Mouse (Mus musculus) adrenal gland, adult 18-20 months (tissue): ENCODE results near the gene Fam47e. TPM values are rescaled to one million over a fixed set of nuclear protein-coding genes. Genes with fewer than 3 reads are reported as not detected.
"Not testable (repeated sequence)": the region's sequence is repeated elsewhere in the genome, so short reads cannot be mapped to it uniquely, and the experiment has no call there.

Experiments used
- DNase-seq, 2 experiments: peaks; one replicate each; pipeline ENCODE4 v3.0.0; 2021 to 2022; ENCODE audit warnings: low spot score in 2 of 2
- long read RNA-seq, 2 experiments: library from polyadenylated mRNA; stranded (forward); transcript quantifications; one replicate each; pipeline ENCODE4 v2.0.0; 2021
- total RNA-seq, 2 experiments: library from RNA; stranded (reverse); gene quantifications; 1 replicate in 1 of 2; 2 replicates in 1 of 2; pipeline ENCODE4 v1.2.3; 2021

Fam47e gene
- not detected for total RNA-seq
- long read RNA-seq, experiment 1, result 0 reads
- long read RNA-seq, experiment 2, partial matches to known transcripts, result 1 of 1 reads
- long read RNA-seq, experiment 2, other reads (novel, unspliced or antisense), result 0 of 1 reads

DNA sequence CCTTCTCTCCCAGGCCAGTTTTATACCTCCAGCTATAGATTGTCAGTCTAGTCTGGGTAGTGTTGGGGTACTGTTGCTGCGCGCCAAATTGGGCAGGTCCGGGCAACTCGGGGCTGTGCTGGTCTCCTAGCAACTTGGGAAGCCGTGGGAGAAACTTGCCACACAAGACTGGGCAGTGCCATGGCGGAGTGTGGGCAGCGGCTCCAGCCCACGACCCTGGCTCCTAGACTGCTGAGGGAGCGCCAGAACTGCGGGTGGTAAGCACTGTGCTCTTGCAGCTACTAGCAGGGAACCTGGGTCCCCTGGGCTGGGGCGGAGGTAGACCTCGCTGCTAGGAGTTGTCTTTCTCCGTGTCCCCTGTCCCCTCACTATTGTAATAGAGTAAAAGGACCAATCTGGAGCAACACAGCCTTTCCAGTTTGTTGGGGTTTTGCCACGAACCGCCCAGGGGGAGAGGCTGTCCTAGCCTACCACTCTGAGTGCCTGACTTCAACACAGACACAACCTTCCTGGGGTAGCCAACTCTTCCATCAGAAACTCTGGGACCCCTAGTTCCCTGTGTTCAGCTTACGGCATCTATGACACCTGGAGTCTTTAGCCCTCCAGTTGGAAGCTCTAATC, at the start of gene Fam47e:
Fam47e (plus strand) TSS at position 179 of the 621 bp plus-strand sequence.
- DNase-seq, result no peak

DNA sequence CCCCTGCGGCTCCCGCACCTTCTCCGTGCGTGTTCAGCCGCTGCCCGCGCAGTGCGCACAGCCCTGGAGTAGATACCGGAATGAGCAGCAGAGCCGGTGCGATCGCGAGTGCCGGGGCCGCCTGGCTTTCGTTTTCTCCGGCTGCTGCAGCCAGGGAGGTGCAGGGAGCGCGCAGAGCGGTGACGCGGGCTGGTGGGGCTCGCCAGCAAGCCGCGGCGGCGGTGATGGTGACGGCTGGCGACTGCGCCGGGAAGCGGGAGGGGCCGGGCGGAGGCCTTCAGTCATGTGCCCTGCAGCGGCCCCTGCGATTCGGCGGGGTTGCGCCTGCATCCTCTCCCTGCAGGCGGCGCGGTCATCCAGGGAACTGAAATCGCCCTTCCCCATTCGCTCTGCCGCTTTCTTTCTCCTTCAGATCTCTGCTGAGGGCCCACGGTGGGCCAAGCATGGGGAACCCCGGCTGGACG, 49.4 kb upstream of the Fam47e start:
- peak; percentile 95 to 96 for DNase-seq

DNA sequence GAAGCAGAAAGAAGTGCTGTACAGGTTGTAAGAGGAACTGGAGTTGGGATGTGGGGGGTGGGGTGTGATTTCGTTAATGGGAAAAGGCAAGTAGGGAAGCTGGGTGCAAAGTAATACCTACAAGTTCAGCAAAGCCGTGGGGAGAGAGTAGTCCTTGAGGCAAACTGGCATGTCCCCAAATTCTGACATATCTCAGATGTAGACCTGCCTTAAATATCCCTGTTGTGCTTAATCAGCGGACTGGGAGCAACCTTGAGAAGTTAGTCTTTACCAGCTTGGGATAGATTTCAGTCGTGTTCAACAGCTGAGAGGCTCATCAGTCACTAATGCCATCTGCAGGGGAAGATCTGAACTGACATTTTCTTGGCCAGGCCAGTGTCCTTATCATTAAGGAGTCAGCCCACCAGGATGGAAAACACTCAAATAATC, 48.6 kb upstream of the Fam47e start:
- DNase-seq, result no peak

DNA sequence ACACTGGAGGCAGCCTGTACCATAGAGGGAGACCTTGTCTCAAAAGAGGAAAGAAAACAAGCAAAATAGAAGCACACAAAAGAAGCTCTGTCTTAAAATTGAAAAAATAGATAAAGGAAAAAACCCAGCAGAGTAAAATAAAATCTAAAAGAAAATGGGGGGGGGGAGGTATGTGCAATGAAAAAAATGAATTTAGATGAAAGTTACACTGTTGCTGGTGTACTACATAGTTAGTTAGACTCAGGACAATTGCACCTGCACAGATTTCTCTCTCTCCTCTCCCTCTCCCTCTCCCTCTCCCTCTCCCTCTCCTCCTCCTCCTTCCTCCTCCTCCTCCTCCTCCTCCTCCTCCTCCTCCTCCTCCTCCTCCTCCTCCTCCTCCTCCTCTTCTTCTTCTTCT, 48.1 kb upstream of the Fam47e start, which contains the start of gene Scarb2:
Scarb2 (minus strand) TSS at position 101 of the 400 bp plus-strand sequence.
- DNase-seq, result no peak

DNA sequence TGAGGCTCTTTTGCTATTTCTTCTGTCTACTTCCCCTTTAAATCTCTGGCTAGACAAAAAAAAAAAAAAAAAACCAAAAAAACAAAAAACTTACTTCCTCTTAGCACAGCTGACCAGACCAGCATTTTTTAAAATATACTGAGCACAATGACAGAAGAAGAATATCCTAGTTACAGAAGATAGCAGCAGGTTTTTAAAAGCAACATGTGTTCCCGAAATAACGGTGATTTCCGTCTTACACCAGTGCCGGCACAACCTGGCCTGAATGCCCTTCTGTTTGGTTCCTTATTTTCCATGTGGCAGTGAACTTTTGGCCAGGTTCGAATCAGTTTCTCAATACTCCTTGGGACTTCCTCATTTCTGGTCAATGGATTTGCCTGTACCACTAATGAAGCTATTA, 46.0 kb upstream of the Fam47e start:
- no peak for DNase-seq

DNA sequence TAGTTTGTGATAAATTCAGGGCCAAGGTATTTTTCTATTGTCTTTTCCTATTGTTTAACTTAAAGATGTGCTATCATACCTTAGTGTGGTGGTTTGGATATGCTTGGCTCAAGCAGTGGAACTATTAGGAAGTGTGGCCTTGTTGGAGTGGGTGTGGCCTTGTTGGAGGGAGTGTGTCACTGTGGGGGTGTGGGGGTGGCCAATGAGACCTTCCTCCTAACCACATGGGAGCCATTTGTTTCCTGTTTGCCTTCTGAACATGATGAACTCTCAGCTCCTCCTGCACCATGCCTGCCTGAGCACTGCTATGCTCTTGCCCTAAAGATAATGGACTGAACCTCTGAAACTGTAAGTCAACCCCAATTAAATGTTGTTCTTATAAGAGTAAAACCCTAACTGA, 43.6 kb upstream of the Fam47e start:
- no peak for DNase-seq

DNA sequence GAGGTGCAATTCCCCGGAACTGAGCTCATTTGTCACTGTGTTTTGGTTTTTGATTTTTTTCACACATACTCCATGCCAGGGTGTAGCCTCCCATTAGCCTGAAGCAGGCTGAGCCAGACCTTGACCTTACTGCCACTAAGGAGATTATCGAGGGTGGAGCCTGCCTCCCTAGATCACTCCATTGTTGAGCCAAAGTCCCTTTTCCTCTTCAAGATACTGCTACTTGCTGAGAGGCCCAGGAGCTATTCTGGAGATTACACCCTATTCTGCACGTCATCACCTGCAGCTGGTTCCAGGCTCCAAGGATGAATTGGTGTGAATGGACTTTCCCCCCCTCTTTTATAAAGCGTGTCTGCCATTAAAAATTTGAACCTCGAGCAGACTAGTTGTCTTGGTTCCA, 42.8 kb upstream of the Fam47e start:
- DNase-seq, result no peak

DNA sequence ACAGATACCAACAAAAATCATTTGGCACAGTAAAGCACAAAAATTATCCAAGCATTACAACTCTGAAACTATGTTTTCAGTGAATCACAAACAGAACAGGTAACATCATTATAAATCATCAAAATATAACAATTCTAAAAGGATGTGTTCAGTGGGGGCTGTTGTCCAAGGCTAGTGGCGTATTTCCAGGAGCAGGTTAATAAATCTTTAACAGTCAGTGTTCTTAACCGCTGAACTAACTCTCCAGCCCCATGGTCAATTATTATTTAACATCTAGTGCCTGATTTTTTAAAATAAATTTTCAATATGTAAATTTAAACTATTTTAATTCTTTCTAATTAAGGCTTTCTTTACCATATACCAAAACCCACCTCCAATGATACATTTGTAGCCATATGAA, 33.7 kb upstream of the Fam47e start:
- not testable (repeated sequence) for DNase-seq

DNA sequence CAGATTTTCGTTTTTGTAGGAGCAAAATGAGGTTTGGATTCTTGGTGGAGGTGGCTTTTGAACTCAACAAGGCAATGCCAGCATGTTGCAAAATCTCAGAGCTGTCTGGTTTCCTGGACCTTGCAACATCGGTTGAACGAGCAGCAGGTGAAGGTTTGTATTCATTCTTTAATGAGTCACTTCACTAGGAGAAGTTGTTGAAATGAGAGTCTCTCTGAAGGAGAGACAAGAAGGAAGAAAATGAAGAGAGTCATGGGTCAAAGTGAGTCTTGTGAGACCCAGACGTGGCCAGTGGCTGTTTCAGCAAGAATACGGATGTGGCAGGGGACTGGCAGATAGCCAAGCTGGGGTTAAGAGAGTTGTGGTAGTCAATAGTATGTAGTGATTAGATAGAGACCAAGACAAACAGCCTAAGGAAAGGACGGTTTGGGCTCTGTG, 30.0 kb upstream of the Fam47e start:
- DNase-seq, result no peak

DNA sequence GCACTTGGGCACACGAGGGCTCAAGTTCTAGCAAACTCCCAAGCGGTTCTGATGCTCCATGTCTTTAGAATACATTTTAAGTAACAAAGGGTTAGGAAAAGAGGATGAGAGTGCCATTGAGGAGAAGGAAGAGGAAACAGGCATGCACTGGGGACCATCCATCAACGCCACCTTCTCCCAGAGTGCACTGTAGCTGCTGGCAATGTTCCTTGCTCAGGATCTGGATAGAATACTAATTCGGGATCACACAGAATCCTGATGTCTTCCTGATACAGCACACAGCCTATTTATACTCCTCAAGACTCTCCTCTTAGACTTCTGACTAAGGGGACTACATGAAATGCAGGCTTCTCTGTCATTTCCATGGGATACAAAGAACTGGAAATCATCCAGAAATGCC, 15.2 kb upstream of the Fam47e start:
- no peak for DNase-seq

DNA sequence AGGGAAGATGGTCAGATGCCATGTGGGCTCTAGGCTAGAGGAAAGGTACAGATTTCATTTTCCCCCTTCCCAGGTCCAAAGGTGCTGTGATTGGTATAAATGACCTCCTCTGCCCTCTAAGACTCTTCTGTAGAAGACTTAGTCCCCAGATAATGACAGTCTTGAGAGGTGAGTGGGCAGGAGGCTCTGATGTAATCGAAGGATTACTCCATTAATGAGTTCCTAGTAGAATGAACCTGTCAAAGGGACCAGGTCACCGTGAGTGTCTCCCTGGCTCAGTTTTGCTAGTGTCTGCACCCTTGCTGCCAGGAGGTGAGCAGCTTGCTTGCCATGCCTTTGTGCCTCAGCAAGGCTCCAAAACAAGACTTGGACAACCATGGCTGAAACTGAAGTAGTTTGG, 2.3 kb upstream of the Fam47e start:
- DNase-seq, result no peak

DNA sequence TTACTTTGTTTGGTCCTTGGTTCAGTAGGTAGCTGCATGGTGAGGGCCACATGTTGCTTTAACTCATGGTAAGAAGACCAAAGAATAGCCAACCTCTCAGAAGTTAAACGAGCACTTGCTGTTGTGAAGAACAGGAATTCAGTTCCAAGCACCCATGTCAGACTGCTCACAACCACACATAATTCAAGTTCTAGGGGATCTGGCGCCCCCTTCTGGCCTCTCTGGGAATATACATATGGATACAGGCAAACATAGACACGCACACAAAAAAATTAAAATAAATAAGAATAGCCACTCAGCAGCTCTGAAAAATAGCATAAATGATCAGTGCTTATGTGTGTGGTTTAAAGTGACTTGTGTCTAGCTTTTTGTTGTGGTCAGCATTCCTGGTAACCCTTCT, 930 bp upstream of the Fam47e start:
- no peak for DNase-seq

DNA sequence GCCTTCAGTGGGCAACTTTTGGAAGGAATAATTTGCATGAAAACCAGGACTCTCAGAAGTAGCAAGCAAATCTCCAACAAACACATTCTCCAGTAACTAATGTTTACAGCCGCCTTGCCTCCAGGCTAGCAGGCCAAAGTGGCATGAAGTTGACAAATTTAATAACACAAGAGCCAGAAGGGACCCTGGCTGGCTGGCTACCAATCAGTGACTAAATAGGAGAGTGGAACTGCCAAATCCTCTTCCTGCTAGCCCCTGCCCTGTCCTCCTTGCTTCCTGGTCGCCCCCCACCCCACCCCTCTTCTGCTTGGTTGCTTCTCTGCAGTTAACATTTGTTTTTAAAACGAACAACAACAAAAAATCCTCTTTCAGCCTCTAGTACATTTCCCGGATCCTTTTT, 426 bp upstream of the Fam47e start:
- no peak for DNase-seq

DNA sequence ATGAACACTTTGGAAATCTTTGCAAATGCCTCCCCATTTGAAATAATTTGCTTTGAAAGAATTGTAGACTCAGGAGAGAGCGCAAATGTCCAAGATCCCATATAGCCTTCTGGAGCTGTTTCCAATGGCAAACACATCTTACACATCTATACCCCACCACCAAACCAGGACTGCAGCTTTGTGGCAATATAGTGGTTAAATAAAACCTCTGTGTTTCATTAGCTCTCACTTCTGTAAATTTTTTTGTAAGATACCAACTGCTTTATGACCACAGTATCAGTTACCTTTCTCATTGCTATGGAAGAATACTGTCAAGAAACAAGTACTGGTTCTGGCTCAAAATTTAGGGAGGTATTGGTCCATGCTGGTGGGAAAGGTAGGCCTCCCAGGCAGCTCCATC, 1.0 kb downstream of the Fam47e start:
- DNase-seq, result no peak

DNA sequence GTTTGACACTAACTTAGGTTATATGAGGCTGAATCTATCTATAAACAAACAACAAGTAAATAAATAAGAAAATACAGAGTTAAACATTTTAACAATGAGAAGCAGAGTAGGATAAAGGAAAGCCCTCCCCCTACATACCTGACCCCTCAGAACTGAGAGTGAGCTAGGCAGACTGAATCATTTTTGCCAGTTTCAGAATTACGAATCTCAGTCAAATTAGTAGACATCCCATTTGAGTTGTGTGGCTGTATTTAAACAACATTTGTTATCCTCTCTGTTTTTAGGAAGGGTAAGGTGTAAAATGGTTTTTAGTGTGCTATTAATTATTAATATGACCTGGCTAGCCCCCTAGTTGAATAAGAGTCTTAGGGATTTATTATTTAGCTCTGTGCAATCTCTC, 2.6 kb downstream of the Fam47e start:
- DNase-seq, result no peak

DNA sequence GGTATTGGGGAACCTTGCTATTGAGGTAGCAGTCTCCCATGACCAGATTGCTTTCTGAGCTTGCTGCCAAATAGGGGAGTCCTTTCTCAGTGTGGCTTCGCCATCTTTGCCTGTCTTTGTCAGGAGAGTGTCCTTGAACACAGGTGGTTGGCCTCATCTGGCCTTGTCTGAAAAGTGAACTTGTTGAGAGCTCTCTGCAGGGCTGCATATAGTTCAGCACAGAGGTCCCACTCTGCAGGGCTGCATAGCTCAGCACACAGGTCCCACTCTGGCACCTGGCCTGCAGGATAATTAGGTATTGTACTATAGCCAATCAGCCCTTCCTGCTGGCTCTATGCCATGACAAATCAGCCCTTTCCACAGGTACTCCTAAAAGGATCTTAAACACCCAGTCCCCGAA, 5.3 kb downstream of the Fam47e start:
- DNase-seq, result no peak

DNA sequence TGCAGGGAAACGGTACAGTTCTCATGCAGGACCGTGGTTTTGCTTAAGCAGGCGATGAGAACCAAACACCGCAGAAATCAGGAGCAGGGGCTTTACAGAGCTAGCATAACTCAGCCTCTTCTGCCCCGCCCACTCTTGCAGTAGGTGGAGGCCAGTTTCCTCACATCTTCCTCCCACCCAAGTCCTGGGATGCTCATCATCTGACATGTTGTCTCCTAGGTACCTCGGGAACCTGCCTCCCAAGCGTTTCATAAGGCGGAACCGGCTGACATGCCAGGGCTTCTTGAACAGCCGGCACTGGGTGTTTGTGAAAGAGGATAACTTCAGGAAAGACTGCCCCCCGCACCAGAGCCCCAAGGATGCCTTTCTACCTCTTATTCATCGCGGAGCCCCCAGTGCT, 7.1 kb downstream of the Fam47e start:
- DNase-seq, result no peak

DNA sequence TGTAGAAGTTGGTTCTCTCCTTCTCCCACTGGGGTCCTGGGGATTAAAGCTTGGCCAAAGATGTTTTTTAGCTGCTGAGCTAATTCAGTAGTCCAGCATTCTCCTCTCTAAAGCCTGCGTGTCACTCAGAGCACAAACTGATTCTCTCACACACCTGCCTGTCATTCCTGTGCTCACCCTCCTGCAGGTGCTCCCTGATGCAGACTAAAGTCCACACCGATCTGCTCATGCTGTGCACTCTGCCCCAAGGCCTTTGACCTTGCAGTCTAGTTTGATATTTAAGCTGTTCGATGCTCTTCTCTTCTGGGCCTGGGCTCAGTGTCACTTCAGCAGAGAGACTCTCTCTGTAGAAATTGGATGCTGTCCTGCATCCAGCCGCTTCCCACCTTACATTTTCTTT, 16.4 kb downstream of the Fam47e start:
- no peak for DNase-seq

DNA sequence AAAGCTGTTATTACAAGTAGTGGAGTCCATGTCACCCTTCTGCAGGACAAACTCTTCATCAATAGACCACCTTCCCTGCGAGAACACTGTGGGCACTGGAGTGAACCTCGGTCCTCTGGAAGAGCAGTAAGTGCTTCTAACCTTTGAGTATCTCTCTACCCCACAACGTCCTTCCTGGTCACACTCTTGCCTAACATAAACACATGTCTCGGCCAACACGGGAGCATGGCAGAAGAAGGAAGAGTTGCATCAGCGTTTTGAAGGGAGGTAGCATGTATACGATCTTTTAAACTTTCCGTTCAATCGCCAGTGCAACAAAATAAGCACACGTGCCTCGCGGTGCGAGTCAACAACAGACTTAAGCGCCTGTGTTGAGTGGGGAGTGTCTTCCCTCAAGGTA, 24.7 kb downstream of the Fam47e start:
- DNase-seq, result no peak

DNA sequence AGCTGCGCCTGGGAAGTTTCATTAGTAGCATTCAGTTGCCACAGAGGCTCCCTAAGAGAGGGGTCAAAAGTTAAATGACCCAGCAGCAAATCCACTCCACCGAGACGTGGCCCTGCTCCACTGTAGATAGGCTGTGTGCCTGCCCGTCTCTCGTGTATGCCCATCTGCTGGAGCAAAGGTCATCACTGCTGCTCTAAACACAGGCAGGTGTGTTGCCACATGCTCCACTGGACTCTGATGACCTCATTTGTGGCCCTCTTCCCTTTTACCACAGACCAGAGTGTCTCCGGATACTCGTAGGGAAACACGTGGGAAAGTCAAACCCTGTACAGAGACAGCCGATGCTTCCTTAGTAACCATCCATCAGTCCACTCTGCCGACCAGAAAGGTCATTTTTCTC, 31.1 kb downstream of the Fam47e start:
- DNase-seq, result no peak

DNA sequence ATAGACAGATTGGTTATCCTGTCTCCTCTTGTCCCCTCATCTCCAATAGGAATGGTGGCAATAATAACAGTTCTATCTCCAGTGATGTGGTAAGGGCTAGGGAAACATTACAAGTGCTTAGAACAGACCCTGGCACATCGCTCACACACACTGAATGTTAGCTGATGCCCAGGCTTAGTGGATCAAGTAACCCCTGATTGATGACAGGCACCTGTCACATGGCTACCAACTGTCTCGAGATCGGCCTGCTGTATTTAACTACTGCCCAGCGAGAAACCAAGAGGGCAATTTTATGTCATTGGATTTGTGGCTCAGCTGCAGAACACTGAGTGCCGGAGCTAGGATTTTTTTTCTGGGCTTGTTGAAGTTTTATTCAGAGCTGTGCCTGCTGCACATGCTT, 40.2 kb downstream of the Fam47e start:
- DNase-seq, result no peak

DNA sequence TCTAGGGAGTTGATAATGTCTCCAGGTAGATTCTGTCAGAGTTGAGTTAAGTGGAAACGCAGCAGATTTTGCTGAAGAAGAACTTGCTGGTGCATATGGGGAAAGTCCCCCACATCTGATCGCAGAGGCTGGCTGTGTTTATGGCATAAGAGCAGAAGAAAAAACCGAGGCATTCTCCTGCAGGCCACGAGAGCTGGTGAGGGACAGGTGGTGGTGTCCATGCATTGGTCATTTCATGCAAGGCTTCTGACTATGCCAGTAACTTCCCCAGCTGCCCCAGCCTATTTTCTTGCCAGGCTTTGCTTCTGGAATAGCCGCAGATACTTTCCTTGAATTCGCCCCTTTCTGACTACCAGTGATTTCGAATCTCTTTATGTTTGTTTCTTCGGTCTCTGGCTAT, 42.0 kb downstream of the Fam47e start:
- DNase-seq, result no peak

DNA sequence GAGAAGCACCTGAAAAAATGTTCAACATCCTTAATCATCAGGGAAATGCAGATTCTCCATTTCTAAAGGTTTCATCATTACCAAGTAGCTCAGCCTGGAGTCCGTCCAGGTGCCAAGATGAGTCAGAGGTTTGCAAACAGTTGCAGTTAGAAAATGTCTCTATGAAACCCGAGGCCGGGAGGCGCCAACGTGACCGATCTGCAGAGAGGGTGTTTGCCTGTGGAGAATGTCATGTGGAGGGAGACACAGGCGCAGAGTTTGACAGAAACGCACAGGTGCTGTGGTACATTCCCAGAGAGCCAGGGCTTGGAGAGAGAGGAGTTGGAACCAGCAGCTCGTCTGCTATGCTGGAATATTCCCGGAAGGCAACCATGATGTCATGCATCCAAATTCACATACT, 44.2 kb downstream of the Fam47e start:
- peak; percentile 28 to 54 for DNase-seq
